Mouse (Mus musculus) hindbrain, embryonic 15.5 days (tissue): ENCODE measurements around the gene Trp53rkb. TPM values are rescaled to one million over a fixed set of nuclear protein-coding genes. Genes with fewer than 3 reads are reported as not detected.

Experiments
- ATAC-seq: fragments of 200-750 bp; cut with Nextera tagmentation; 2 replicates; pipeline ENCODE4 v1.8.0; 2017; ENCODE audit warnings: low read depth, moderate number of reproducible peaks, moderate TSS enrichment; ENCODE audit not compliant: low FRiP score
- H3K27ac ChIP-seq: fragments of 300-500 bp; sonication (generic); replicated peaks from 2 replicates; pipeline ENCODE4 v1.5.1; 2015; ENCODE audit warnings: mild to moderate bottlenecking, inconsistent platforms
- H3K27me3 ChIP-seq: fragments of 300-500 bp; sonication (generic); 2 replicates; pipeline ENCODE4 v1.6.1; 2015; ENCODE audit warnings: control low read depth, inconsistent platforms
- H3K36me3 ChIP-seq: fragments of 300-500 bp; sonication (generic); 2 replicates; pipeline ENCODE4 v1.6.1; 2015; ENCODE audit warnings: control low read depth, inconsistent platforms
- H3K4me1 ChIP-seq: fragments of 300-500 bp; sonication (generic); replicated peaks from 2 replicates; pipeline ENCODE4 v1.6.1; 2015; ENCODE audit warnings: control low read depth, inconsistent platforms
- H3K4me2 ChIP-seq: fragments of 300-500 bp; sonication (generic); 2 replicates; pipeline ENCODE4 v1.6.1; 2015; ENCODE audit warnings: moderate library complexity, mild to moderate bottlenecking, inconsistent platforms
- H3K4me3 ChIP-seq: fragments of 300-500 bp; sonication (generic); 2 replicates; pipeline ENCODE4 v1.5.1; 2015; ENCODE audit warnings: mild to moderate bottlenecking, inconsistent platforms
- H3K9ac ChIP-seq: fragments of 300-500 bp; sonication (generic); 2 replicates; pipeline ENCODE4 v1.6.1; 2015; ENCODE audit warnings: inconsistent platforms
- H3K9me3 ChIP-seq: fragments of 300-500 bp; sonication (generic); 2 replicates; pipeline ENCODE4 v1.6.1; 2016; ENCODE audit warnings: control low read depth, inconsistent platforms
- WGBS: fragments of 180-500 bp; shearing (Covaris S2); methylation state at CpG from one replicate; pipeline ENCODE4 v1.1.7; 2015; 5-methylcytosine and 5-hydroxymethylcytosine counted together
- polyA plus RNA-seq: library from polyadenylated mRNA; unstranded; fragments of >200 nt; fragmentation: Nextera tagmentation; extraction: Ambion mirVana; gene quantifications from 2 replicates; pipeline ENCODE4 v1.2.1, GENCODE M21; 2015

The Trp53rkb gene
- polyA plus RNA-seq, 1 experiment from 2014 or later: 10.9 TPM

DNA sequence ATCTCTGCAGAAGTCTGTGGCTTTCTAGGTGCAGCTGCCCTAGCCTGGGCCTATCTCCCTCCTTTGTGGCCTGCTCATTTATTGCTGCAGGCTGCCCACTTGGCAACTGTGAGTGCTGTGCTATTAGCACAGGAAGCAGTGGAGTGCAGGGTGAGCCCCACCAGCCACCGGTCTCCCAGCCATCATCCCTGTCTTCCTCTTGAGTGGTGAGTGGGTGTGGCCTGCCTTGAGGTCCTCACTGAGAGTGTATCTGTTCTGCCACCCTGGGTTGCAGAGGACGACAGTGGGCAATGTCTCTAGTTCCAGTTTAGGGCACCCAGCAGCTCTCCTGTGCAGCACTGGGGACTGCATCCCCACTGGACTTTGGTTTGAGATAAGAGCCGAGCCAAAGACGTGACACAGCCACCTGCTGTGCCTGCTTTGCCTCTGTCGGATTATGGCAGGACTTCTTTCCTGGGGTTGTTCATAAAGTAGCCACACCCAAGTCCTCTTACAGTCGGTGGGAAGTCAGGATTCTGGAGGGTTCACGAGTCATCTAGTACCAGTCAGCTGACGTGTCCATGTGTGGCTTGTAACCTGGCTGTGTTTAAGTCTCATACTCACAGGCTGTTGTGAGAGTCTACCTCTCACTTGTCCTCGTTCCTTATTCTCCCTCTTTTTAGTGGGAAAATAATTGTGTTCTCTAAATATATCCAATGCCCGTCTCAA lies 29.9 kb downstream of the Trp53rkb start:
- no peak overlapping the region for H3K4me2 ChIP-seq
- ATAC-seq: no peak

DNA sequence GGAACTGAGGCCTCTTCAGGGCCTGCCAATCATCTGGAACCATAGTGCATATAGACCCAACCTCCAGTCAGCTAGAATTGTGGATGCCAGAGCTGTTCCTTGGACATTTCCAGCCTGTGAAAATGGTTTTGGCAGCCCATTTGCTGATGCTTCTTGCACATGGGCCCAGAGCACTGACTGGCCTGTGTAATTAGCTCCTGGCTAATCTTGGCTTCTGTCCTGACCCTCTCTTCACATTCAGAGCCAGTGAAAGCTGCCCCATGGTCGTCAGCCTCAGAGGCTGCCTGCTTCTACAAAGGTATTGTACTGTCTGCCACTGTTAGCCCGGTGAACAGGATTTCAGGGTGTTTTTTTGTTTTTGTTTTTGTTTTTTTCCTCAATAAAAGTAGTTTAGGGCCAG lies 30.6 kb downstream of the Trp53rkb start:
- no peak overlapping the region for H3K4me2 ChIP-seq
- no peak overlapping the region for H3K4me3 ChIP-seq
- no peaks in the 10 kb centered on the region for H3K27me3 ChIP-seq
- H3K9ac ChIP-seq: no peak overlapping the region
- no peaks in the 10 kb centered on the region for H3K36me3 ChIP-seq
- ATAC-seq: peak; percentile 42; the same call in 1 of the 2 replicates
- H3K27ac ChIP-seq: no peak overlapping the region; the same call in 1 of the 2 replicates
- whole genome bisulfite sequencing: 58% methylated on average over 2 of the region's 2 CpGs
- no peaks in the 10 kb centered on the region for H3K4me1 ChIP-seq
- H3K9me3 ChIP-seq: no peaks in the 10 kb centered on the region

More for the DNA sequence above, 29.9 kb downstream of the Trp53rkb start:
- Histone ChIP-seq H3K4me3 (no peak overlapping the region), H3K36me3 (no peaks in the 10 kb centered on the region), H3K27me3 (no peaks in the 10 kb centered on the region), H3K9me3 (no peaks in the 10 kb centered on the region), H3K27ac (no peak overlapping the region; the same call in 1 of the 2 replicates), H3K9ac (no peak overlapping the region), H3K4me1 (no peaks in the 10 kb centered on the region)
- WGBS: 73% methylated on average over 10 of the region's 10 CpGs

GRCm38 (mm10) chr2:166824386-166824785 lies 32.1 kb downstream of the Trp53rkb start:
- WGBS: 90% methylated on average over 5 of the region's 5 CpGs
- Histone ChIP-seq H3K4me2 (no peak overlapping the region), H3K36me3 (no peaks in the 10 kb centered on the region), H3K27me3 (no peaks in the 10 kb centered on the region), H3K27ac (no peak overlapping the region), H3K4me3 (no peak overlapping the region), H3K9me3 (no peaks in the 10 kb centered on the region), H3K4me1 (no peaks in the 10 kb centered on the region), H3K9ac (no peak overlapping the region)
- ATAC-seq: no peak

- Histone ChIP-seq H3K9ac (no peak overlapping the region), H3K9me3 (no peaks in the 10 kb centered on the region), H3K27me3 (no peaks in the 10 kb centered on the region), H3K36me3 (no peaks in the 10 kb centered on the region), H3K27ac (no peak overlapping the region), H3K4me2 (no peak overlapping the region), H3K4me3 (no peak overlapping the region), H3K4me1 (no peaks in the 10 kb centered on the region)
- WGBS: 92% methylated on average over 5 of the region's 5 CpGs
- no peak for ATAC-seq
Measured at GRCm38 (mm10) chr2:166824998-166825397, 32.7 kb downstream of the Trp53rkb start.

GRCm38 (mm10) chr2:166826491-166827224 lies 34.3 kb downstream of the Trp53rkb start:
- 90% methylated on average over 8 of the region's 8 CpGs for WGBS
- Histone ChIP-seq H3K9me3 (no peaks in the 10 kb centered on the region), H3K27ac (no peak overlapping the region), H3K4me2 (no peak overlapping the region), H3K9ac (no peak overlapping the region), H3K36me3 (no peaks in the 10 kb centered on the region), H3K4me1 (no peaks in the 10 kb centered on the region), H3K4me3 (no peak overlapping the region), H3K27me3 (no peaks in the 10 kb centered on the region)
- ATAC-seq: no peak

- no peak for ATAC-seq
- 92% methylated on average over 12 of the region's 12 CpGs for WGBS
Measured at GRCm38 (mm10) chr2:166828306-166828705, 36.0 kb downstream of the Trp53rkb start.

DNA sequence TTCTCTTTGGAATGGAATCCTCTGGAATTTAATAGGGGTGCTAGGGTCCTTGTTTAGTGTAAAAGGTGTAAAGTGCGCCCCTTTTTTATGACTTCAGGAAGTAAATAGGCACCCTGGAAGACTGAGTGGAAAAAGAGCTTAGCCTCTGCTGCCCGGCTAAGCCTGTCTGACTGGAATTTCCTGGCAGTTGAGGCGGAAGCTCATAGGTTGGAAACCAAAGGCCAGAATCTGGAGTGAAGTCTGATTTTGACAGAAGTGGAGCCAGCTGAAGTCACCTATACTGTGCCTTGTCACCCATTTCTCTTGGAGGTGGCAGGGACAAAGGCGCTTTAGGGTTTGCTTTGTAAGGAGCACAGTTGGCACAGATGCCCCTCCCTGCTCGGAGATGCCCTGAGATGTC lies 38.0 kb downstream of the Trp53rkb start:
- no peaks in the 10 kb centered on the region for H3K4me1 ChIP-seq
- no peak overlapping the region for H3K4me2 ChIP-seq
- no peak overlapping the region for H3K4me3 ChIP-seq
- no peaks in the 10 kb centered on the region for H3K27me3 ChIP-seq
- ATAC-seq: no peak
- no peaks in the 10 kb centered on the region for H3K9me3 ChIP-seq
- 96% methylated on average over 5 of the region's 5 CpGs for WGBS
- H3K36me3 ChIP-seq: no peaks in the 10 kb centered on the region
- H3K9ac ChIP-seq: no peak overlapping the region
- no peak overlapping the region for H3K27ac ChIP-seq

More at GRCm38 (mm10) chr2:166828306-166828705, 36.0 kb downstream of the Trp53rkb start:
- no peak overlapping the region for H3K4me2 ChIP-seq
- no peak overlapping the region for H3K27ac ChIP-seq
- no peak overlapping the region for H3K9ac ChIP-seq
- no peaks in the 10 kb centered on the region for H3K36me3 ChIP-seq
- H3K9me3 ChIP-seq: no peaks in the 10 kb centered on the region
- no peak overlapping the region for H3K4me3 ChIP-seq
- H3K4me1 ChIP-seq: no peaks in the 10 kb centered on the region
- H3K27me3 ChIP-seq: no peaks in the 10 kb centered on the region

GRCm38 (mm10) chr2:166834091-166834490 lies 41.8 kb downstream of the Trp53rkb start:
- Histone ChIP-seq H3K27ac (no peak overlapping the region), H3K4me2 (no peak overlapping the region), H3K9ac (no peak overlapping the region), H3K27me3 (no peaks in the 10 kb centered on the region), H3K4me1 (no peaks in the 10 kb centered on the region), H3K36me3 (0 out of 2 replicates have a peak, but pooled peaks cover 8% of the 10 kb centered on the region), H3K9me3 (no peaks in the 10 kb centered on the region), H3K4me3 (no peak overlapping the region)
- WGBS: 87% methylated on average over 2 of the region's 2 CpGs
- no peak for ATAC-seq

- H3K27ac ChIP-seq: no peak overlapping the region
- WGBS: 91% methylated on average over 4 of the region's 4 CpGs
- no peaks in the 10 kb centered on the region for H3K4me1 ChIP-seq
- H3K9me3 ChIP-seq: no peaks in the 10 kb centered on the region
- H3K9ac ChIP-seq: no peak overlapping the region
- no peak for ATAC-seq
- no peak overlapping the region for H3K4me3 ChIP-seq
- H3K36me3 ChIP-seq: 0 out of 2 replicates have a peak, but pooled peaks cover 8% of the 10 kb centered on the region
- no peak overlapping the region for H3K4me2 ChIP-seq
- H3K27me3 ChIP-seq: no peaks in the 10 kb centered on the region
Measured at GRCm38 (mm10) chr2:166834796-166835195, 42.5 kb downstream of the Trp53rkb start.

GRCm38 (mm10) chr2:166835581-166835980 lies 43.2 kb downstream of the Trp53rkb start:
- no peak for ATAC-seq
- WGBS: 66% methylated on average over 5 of the region's 5 CpGs
- Histone ChIP-seq H3K9me3 (no peaks in the 10 kb centered on the region), H3K36me3 (0 out of 2 replicates have a peak, but pooled peaks cover 8% of the 10 kb centered on the region), H3K4me2 (no peak overlapping the region), H3K27ac (no peak overlapping the region), H3K27me3 (no peaks in the 10 kb centered on the region), H3K9ac (no peak overlapping the region), H3K4me1 (no peaks in the 10 kb centered on the region), H3K4me3 (no peak overlapping the region)

GRCm38 (mm10) chr2:166841813-166842212 lies 49.5 kb downstream of the Trp53rkb start:
- no peak for ATAC-seq
- no peaks in the 10 kb centered on the region for H3K4me1 ChIP-seq
- no peak overlapping the region for H3K4me3 ChIP-seq
- peaks cover 17% of the 10 kb centered on the region; the same call in 1 of the 2 replicates for H3K36me3 ChIP-seq
- no peak overlapping the region for H3K27ac ChIP-seq
- WGBS: 91% methylated on average over 4 of the region's 4 CpGs
- H3K27me3 ChIP-seq: no peaks in the 10 kb centered on the region
- no peak overlapping the region for H3K9ac ChIP-seq
- H3K4me2 ChIP-seq: no peak overlapping the region
- no peaks in the 10 kb centered on the region for H3K9me3 ChIP-seq
